Mouse (Mus musculus): ENCODE measurements at regions not wholly inside any gene's neighbourhood (a gene's known extent, or its start where the extent isn't known, plus 50 kb on each side); places are given as distances from the start of the nearest gene placed in this dataset.

DNA sequence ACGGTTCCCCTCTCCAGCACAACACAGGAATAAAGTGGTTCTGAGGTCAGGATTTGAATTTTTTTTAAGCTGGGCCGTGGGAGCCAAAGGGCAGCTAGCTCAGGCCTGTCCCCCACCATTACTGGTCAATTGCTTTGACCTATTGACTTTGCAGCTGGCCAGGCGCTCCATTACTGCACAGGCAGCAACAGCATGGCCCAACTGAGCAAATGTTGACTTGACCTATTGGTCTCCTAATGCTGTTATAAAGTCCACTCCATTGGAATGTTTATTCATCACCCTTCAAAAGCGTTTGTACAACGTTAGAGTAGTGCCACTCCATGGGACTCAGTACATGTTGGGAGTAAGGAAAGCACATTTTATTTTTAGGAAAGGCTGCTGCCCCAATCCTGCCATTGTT lies 127.5 kb upstream of the Mylip start:
- TF ChIP-seq POLR2A (IDR thresholded peaks at IDR 0.05; ENCODE audit: control insufficient read depth, low read depth, low read length) = no peak
- TF ChIP-seq CTCF (IDR thresholded peaks at IDR 0.05; ENCODE audit: control insufficient read depth, insufficient read depth, insufficient replicate concordance, low read depth, low read length) = no peak

Data from testis, adult 2 months (tissue).